Mouse (Mus musculus): ENCODE results near the gene Ifi203.
"Not testable (repeated sequence)": the region's sequence is repeated elsewhere in the genome, so short reads cannot be mapped to it uniquely, and the experiment has no call there.

The Ifi203 gene

GRCm38 (mm10) chr1:173941924-173942779 lies at the start of gene Ifi203, which contains the start of gene Mndal:
Gene Ifi203, minus strand, starts transcription at chr1:173942672.
Gene Mndal, minus strand, starts transcription at chr1:173942491.
- not testable (repeated sequence) for DNase-seq (ENCODE audit: low read depth, low spot score)

- not testable (repeated sequence) for DNase-seq (ENCODE audit: low read depth, low spot score)
These were observed 40.3 kb upstream of the Ifi203 start, which contains the start of gene Ifi202b for GRCm38 (mm10) chr1:173982694-173983305. Gene Ifi202b, minus strand, starts transcription at chr1:173982744.

GRCm38 (mm10) chr1:173981038-173981437 lies 38.6 kb upstream of the Ifi203 start:
- not testable (repeated sequence) for DNase-seq (ENCODE audit: low read depth, low spot score)

- DNase-seq (ENCODE audit: low read depth, low spot score): no peak
These were observed 35.1 kb upstream of the Ifi203 start for GRCm38 (mm10) chr1:173977622-173978021.

GRCm38 (mm10) chr1:173973111-173973510 lies 30.6 kb upstream of the Ifi203 start:
- peak; percentile 79 for DNase-seq (ENCODE audit: low read depth, low spot score)

- DNase-seq (ENCODE audit: low read depth, low spot score): not testable (repeated sequence)
These were observed 19.0 kb upstream of the Ifi203 start for GRCm38 (mm10) chr1:173961491-173961890.

GRCm38 (mm10) chr1:173959998-173960397 lies 17.5 kb upstream of the Ifi203 start:
- not testable (repeated sequence) for DNase-seq (ENCODE audit: low read depth, low spot score)

- DNase-seq (ENCODE audit: low read depth, low spot score): not testable (repeated sequence)
These were observed 13.5 kb upstream of the Ifi203 start for GRCm38 (mm10) chr1:173955839-173956527.

- peak; percentile 8 for DNase-seq (ENCODE audit: low read depth, low spot score)
These were observed 12.8 kb upstream of the Ifi203 start for GRCm38 (mm10) chr1:173955071-173955796.

GRCm38 (mm10) chr1:173953563-173953962 lies 11.1 kb upstream of the Ifi203 start:
- DNase-seq (ENCODE audit: low read depth, low spot score): no peak

GRCm38 (mm10) chr1:173949044-173949443 lies 6.6 kb upstream of the Ifi203 start:
- not testable (repeated sequence) for DNase-seq (ENCODE audit: low read depth, low spot score)

- DNase-seq (ENCODE audit: low read depth, low spot score): peak; percentile 42
These were observed 251 bp upstream of the Ifi203 start for GRCm38 (mm10) chr1:173942780-173943066.

- not testable (repeated sequence) for DNase-seq (ENCODE audit: low read depth, low spot score)
These were observed 950 bp downstream of the Ifi203 start for GRCm38 (mm10) chr1:173941522-173941921.

GRCm38 (mm10) chr1:173919279-173919678 lies 23.2 kb downstream of the Ifi203 start:
- DNase-seq (ENCODE audit: low read depth, low spot score): not testable (repeated sequence)

- DNase-seq (ENCODE audit: low read depth, low spot score): no peak
These were observed 27.9 kb downstream of the Ifi203 start for GRCm38 (mm10) chr1:173914559-173914958.

GRCm38 (mm10) chr1:173913256-173913791 lies 29.1 kb downstream of the Ifi203 start:
- not testable (repeated sequence) for DNase-seq (ENCODE audit: low read depth, low spot score)

- DNase-seq (ENCODE audit: low read depth, low spot score): peak; percentile 0
These were observed 29.8 kb downstream of the Ifi203 start, which contains the start of gene Ifi211 for GRCm38 (mm10) chr1:173912548-173913255. Gene Ifi211, minus strand, starts transcription at chr1:173913046.

- DNase-seq (ENCODE audit: low read depth, low spot score): no peak
These were observed 30.5 kb downstream of the Ifi203 start for GRCm38 (mm10) chr1:173911808-173912464.

- not testable (repeated sequence) for DNase-seq (ENCODE audit: low read depth, low spot score)
These were observed 34.1 kb downstream of the Ifi203 start for GRCm38 (mm10) chr1:173908390-173908789.

- DNase-seq (ENCODE audit: low read depth, low spot score): not testable (repeated sequence)
These were observed 36.6 kb downstream of the Ifi203 start for GRCm38 (mm10) chr1:173905885-173906284.
